Mouse (Mus musculus) adrenal gland, adult 2 months (tissue): ENCODE results near the gene 1110032F04Rik. TPM values are rescaled to one million over a fixed set of nuclear protein-coding genes. Genes with fewer than 3 reads are reported as not detected.
"Not testable (repeated sequence)": the region's sequence is repeated elsewhere in the genome, so short reads cannot be mapped to it uniquely, and the experiment has no call there.

Experiments used
- DNase-seq: peaks from one replicate; pipeline ENCODE4 v3.0.0; 2021
- long read RNA-seq: library from polyadenylated mRNA; stranded (forward); transcript quantifications from one replicate; pipeline ENCODE4 v2.0.0, GENCODE M21; 2021
- polyA plus RNA-seq: library from polyadenylated mRNA; depleted of rRNA; stranded (reverse); fragments of >200 nt; gene quantifications from 2 replicates; pipeline ENCODE4 v1.2.3, GENCODE M21; 2012; rRNA removed
- total RNA-seq, 2 experiments: library from RNA; stranded (reverse); gene quantifications; 2 replicates each; pipeline ENCODE4 v1.2.3; 2021

1110032F04Rik gene
- total RNA-seq (not detected), polyA plus RNA-seq (0.31 and 0.37 TPM in 2 replicates)
- long read RNA-seq, partial matches to known transcripts: 0 of 1 reads
- long read RNA-seq, other reads (novel, unspliced or antisense): 0 of 1 reads

DNA sequence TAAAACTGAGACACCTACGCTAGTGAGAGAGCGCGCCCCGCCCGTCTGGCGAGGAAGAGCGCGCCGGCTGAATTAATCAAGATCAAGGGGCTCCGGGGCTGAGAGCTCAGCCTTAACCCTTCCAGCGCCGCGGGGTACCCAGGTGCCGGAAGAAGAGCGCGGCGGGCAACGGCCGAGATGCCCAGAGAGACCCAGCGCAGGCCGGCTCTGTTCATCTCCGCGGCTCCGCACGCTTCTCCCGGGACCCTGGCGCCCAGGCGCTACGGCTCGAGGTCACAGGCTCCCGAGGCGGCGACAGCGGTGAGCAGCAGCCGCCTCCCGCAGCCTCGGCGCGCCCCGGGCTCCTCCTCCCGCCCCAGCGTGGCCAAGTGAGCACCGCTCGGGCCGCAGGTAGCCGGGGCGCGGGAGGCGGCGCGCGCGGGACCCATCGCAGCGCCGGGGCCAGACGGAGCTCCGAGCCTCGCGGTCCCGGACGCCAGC, at the start of gene 1110032F04Rik:
Gene 1110032F04Rik (plus strand): TSS at position 376 of the 480 bp plus-strand sequence.
- peak; percentile 58 for DNase-seq

DNA sequence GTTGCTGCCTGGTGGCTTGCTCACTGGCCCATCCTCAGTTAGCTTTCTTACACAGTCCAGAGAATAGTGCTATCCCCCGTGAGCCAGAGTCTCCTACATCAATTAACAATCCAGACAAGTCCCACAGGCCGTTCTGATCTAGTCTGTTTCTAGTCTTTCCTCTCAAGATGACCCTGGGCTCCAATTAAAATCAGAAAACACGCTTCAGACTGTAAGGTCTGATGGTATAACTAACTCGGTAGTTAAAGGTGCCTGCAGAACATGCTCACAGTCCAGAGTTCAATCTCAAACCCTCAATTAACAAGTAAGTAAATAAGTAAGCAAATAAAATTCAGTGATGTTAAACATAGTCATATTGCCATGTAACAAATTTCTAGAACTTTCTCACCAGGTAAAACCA, 48.0 kb upstream of the 1110032F04Rik start:
- no peak for DNase-seq

DNA sequence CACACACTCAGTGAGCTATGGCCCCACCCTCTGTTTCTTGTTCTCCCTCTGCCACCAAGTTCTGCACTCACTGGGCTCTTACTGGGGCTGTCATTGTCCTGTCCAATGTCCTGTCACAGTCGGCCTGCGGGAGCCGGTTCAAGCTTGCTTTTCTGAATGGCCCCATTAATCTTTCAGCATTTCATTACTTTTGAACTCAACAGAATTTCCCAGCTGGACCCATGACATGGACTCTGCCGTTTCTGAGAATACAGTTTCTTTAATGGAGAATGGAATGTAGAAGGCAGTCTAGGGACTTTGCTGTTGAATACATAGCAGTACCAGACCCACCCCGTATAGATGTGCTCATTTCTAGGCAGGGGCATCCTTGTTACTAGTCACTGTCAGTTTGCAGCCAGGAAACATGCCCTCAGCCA, 47.5 kb upstream of the 1110032F04Rik start:
- no peak for DNase-seq

DNA sequence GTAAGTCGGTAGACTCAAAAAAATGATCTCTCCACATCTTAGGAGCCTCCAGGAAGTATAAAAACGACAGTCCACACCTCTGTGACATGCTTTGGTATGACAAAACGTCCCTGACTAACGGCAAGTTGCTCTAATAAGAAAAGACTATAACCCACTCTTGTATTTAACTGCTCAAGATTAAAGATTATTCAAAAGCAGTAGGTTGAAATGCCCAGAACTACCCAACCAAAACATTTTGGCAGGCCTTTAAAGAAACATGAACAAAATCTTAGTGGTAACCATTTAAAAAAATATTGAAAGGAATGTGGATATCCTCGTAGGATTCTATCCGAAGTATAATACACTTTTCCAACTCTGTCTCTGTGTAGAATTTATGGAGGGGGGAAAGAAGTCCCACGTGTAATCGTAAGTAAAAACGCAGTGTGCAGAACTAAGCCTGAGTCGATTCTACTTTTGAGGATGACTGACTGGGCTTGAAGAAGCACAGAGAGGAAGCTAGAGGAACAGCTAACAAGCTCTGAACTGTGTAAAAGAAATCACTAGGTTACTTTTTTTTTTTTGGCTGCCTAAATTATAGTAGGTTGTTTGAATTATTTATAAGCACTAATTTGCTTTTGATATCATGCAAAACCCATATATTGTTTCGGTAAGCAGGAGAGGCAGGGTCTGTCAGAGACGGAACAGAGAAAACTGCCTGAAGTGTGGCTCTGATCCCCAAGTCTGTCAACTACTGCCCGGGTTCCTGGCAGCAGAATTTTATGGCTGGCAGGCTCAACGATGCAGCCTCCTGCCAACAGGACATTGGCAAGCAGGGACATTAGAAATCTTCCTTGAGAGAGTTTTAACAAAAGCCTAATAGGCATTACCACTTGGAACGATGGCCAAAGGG, 45.3 kb upstream of the 1110032F04Rik start:
- peak; percentile 2 for DNase-seq

DNA sequence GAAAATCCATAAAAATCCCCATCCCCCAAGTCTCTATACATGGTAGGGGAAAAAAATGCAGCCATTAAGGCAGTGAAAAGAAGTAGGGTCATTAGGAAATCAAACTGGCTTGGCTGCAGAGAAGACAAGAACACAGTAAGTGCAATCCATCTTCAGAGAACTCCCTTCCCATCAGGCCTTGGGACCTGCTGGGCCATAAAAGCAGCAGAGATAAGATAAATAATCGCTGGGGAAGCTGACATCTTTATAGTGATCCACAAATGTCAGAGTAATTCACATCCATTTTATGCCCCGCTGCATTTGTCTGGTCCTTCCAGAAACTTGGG, 44.7 kb upstream of the 1110032F04Rik start:
- DNase-seq: no peak

DNA sequence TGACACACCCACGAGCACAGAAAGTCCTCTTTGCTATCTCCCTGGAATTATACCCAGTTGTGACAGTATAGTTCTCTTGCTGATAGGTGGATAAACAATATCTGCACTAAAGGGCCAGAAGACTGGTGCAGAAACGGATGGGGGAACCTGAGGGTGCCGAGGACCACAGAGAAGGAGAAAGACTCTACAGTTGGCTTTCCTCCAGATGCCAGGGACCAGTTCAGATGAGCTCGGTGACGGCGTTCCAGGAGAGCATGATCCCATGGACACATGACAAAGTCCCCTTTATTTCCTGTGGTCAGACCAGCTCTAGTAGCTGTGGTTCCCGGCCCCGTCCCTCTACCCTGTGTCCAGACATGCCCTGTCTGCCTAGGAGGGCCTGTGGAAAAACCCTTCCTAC, 44.2 kb upstream of the 1110032F04Rik start:
- DNase-seq: no peak

DNA sequence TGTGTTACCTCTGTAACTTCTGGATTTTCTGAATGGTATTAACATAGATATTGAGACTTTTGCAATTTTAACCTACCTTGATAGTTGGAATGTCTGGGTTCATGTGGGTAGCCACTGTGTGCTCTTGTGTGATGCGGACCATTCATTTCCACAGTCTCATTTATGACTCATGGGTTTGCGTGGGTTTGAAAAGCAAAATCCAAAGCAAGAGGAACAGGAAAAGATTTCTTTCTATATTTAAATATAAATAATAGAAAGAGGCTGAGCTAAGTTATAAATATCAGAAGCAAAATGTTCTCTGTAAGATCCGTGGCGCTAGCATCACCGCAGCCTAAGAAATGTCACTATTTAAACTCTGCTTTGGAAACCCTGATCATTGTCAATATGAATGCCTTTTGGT, 41.7 kb upstream of the 1110032F04Rik start:
- DNase-seq: no peak

DNA sequence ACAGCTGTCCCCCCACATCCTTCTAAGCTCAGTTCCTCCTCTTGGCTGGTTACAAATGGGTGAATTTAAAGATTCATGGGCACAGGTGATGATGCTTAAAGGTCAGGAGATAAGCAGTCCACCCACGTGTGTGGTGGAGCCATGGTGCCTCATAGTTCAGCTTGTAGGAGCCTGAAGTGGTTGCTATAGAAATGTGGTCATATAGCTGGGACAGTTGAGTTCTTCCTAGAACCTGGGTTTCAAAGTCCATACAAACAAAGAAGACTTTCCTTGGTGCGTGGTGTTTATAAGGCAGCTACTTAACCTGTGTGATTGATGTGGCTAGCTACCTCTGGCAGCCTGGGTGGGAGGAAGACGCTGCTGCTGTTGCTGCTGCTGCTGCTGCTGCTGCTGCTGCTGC, 39.4 kb upstream of the 1110032F04Rik start:
- DNase-seq: no peak

DNA sequence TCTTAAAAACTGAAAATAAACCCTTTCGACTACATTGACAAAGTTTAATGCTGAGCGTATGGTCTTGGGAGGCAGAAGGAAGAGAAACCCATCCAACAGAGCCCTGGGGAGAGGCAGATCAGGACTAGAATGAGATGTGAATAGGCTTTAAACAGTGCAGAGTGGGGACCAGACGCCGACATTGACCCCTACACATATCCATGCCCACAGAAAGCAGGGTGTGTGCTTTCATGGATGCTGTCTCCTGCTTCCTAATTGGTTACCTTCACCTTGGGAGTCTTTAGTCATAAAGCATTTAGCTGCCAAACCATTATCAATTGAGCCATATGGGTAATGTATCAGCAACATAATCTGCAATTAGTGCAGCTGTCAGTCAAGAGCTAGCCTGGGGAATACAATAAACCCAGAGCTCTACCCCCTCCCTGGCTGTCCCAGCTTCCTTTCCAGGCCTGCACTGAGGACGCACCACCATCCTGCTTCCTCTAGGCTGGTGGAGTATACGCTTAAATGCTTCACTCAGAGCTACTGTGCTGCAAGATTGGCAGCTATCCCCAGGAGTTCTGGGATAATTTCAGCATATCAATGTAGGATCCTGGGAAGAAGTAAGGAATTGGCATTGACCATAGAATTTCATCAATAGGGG, 32.4 kb upstream of the 1110032F04Rik start:
- no peak for DNase-seq

DNA sequence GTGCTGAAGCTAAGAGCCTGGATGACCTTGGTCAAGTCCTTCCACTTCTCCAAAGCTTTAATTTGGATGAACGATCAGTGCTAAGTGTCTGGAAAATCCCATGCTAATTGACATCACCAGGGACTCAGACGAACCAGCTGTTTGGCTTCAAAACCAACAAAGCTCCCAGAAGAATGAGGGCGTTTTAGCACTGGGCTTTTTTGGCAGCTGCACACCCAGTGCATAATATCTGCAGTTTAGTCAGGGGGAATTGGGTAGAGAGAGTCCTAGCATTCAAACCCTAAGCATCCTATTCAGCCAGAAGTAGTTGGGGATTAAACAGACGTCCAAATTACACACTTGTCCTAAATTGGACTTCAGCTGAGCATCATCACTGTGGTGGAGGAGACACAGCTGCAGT, 29.2 kb upstream of the 1110032F04Rik start:
- DNase-seq: no peak

DNA sequence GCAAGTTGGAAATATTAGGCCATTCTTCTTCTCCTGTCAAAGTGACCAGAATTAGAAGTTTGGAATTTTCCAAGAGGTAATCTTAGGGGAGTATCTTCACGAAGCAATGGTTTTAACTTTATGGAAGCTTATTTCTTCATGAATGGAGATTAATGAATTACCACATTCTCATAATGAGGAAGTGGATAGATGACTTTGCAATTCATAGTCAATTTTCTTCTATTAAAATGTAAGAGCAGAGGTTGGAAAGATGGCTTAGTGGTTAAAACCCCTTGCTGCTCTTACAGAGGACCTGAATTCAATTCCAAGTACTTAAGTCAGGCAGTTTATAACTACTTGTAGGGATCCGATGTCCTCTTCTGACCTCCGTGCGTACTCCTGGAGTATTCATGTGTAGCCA, 25.4 kb upstream of the 1110032F04Rik start:
- no peak for DNase-seq

DNA sequence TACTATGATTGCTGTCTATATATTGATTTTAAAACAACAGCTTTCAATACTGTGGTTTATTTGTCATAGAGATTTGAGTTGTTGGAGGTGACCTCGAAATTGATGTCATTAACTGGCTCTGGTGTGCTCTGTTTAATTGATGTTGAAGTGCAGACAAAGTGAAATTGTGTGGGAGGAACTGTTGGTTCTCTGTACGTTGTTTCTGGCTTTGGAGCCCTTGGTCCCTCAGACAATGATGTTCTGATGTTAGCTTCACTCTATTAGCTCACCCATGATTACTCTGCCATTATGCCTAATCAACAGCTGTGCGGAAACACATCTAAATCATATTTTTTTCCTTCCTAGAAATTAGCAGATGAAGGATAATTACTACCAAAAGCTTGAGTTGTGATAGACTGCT, 21.1 kb upstream of the 1110032F04Rik start:
- no peak for DNase-seq

DNA sequence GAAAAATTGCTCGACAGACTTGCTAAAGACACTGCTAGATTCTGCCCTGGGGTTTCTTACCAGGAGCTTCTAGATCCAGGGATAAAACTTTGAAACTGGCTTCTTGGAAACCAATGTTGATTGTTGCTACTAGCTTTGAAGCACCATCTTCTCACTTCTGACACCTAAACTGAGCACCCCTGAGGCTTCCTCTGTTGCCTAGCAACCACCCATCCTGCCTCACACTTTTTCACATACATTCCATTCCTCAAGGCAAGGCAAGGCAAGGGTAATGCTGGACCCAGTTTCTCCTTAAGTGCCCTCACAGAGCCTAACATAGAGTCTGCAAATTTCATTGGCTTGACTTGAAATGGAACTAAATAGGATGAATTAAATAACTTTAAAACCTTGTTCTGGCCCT, 17.0 kb upstream of the 1110032F04Rik start:
- DNase-seq: no peak

DNA sequence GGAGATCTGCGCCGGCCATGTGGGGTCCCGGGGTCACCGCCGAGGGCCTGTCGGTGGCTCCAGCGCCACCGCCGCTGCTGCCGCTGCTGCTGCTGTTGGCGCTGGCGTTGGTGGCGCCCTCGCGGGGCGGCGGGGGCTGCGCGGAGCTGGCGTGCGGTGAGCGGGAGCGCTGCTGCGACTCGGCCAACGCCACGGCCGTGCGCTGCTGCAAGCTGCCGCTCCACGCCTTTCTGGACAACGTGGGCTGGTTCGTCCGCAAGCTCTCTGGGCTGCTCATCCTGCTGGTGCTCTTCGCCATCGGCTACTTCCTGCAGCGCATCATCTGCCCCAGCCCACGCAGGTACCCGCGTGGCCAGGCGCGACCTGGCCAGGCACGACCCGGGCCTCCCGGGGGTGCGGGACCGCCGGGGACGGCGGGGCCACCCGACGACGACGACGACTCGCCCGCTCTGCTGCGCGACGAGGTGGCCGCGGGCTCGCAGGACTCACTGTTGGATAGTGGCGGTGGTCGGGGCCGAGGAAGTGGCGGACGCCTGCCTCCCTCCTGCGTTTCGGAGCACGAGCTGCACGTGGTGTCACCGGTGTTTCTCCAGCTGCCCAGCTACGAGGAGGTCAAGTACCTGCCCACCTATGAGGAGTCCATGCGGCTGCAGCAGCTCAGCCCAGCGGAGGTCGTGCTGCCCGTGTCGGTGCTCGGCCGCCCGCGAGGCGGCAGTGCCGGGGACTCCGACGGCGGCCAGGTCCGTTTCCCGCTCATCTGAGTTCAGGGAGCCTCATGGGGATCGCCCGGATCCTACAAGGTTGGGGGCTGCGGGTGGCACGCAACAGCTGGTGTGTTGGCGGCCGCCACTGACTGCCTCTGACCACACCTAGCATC, 543 bp downstream of the 1110032F04Rik start:
- peak; percentile 16 for DNase-seq

DNA sequence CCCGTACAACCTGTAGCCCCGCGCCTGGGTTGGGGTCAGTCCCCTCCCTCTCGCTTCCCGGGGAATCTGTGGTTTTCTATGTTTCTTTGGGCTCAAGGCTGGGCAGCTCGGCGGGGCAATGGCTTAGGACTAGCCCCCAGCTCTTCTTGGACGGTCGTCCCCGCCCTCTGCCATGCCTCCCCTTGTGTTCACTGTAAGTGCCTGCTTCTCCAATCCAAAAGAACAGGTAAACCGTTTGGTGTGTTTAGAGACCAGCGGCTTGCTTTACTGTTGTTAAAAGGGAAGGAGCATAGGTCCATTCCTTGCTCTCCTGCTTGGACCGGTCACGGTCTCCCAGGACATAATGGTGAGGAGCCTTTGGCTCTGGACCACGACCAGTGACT, 1.2 kb downstream of the 1110032F04Rik start:
- peak; percentile 2 for DNase-seq

DNA sequence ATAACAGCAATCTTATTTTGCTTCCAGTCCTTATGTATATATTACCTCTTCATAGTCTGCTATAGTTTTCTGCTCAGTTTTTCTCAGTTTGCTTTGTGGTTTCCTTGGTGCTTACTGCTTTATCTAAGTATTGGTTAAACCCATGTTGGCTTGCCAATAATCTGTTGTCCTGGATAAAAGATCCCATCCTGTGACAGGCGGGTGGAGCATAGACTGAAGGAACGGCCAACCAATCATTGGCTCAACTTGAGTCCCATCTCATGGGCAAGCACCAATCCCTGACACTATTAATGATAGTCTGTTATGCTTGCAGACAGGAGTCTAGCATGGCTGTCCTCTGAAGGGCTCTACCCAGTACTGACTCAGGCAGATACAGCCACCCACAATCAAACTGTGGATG, 4.7 kb downstream of the 1110032F04Rik start:
- no peak for DNase-seq

DNA sequence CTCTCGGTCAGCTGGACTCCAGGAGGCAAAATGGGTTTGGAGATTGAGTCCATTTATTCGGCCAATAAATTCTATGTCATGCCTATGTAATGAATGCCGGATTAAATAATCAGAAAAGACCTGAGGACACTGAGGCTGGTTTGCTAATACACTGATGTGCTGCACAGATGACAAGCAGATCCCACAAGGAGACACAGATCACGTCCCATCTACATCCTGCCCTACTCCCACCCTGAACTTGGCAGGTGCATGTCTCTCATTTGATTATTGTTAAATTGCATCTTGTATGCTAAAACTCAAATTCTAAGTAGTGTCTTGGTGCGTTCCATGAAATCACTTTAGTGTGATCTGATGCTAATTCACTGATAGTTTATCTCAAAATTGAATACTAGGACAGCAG, 17.5 kb downstream of the 1110032F04Rik start:
- no peak for DNase-seq

DNA sequence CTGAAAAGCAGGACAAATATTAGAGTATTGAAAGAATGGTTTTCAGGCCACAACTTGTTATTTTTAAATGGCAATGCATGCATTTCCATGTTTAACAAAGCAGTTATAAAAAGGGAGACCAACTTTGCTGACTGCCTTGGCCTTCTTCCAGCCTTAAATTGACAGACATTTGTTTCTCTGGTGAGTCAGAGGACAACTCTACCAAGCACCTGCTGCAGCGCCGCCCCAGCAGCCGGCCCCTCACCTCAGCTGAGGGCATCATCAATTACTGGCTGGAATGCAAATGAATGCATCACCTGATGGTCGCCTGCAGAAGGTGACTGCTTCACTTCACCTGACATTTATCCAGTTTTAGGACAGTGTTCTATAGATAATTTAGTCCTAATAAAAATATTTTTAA, 26.0 kb downstream of the 1110032F04Rik start:
- DNase-seq: peak; percentile 25

DNA sequence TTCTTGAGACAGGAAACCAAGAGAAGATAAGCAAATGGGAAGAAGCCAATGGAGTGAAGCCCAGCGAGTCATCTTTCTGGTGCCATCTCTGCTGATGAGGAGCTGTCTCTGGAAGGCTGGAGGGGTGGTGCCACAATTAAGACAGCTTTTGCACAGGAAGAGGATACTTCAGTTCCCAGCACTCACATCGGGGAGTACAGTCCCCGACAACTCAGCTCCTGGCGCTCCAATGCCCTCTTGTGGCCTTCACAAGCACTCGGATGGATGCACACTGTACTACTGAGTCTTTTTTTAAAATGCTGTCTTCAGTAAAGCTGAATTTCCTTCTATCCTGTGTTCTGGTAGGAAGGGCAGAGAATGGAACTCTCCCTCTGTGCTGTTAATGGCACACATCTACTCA, 27.8 kb downstream of the 1110032F04Rik start:
- DNase-seq: no peak

DNA sequence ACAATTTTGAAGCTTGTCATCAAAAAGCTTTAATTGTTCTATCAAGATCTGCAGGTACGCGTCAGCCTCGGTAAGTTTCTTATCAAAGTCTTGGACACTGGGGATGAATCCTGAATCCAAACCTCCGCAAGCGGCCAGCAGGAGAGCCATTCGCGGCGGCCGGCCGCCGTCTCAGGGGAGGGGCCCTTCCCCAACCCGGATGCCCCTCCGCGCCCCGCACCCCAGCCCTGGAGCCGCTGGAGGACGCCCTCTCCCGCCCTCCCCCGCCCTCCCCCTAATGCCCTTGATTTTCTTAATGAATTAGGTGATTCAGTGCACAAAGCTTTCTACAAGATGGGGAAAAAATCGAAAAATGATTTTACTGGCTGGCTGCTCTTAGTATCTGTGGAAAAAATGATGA, 33.2 kb downstream of the 1110032F04Rik start:
- DNase-seq: not testable (repeated sequence)

DNA sequence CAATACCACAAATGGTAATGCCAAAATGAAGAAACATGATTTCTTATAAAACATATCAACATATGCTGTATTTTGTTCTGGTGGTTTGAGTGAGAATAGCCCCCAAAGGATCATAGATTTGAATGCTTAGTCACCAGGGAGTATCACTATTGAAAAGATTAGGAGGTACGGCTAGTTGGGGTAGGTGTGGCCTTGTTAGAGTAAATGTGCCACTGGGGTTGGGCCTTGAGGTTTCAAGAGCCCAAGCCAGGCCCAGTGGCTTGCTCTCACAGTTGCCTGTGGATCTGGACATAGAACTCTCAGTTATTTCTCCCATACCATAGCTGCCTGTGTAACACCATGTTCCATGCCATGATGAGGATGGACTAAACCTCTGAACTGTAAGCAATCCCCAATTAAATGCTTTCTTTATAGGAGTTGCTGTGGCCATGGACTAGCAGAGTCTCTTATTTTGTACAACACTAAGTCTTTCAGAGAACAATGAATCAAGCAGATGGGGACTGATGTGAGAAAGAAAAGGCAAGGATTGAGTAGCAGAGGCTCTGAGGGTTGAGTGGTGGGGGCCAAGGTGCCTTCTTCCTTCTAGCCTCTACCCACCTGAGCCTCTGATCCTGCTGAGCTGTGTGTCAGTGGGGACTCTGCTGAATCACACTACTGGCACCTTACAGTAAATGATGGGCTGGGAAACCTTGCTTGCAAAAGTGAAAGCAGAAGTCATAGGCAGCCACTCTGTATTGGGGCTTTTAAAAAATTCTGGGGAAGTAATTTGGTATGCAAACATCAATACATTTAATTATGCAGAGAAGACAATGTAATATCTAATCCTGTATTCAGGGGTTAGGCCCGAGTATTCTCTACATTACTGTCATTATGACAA, 35.8 kb downstream of the 1110032F04Rik start:
- DNase-seq: no peak
